Mouse (Mus musculus) liver, embryonic 11.5 days (tissue): Measurements from ENCODE around the gene Amh. TPM values are rescaled to one million over a fixed set of nuclear protein-coding genes. Genes with fewer than 3 reads are reported as not detected.

Experiments used
- ATAC-seq: fragments of 200-750 bp; cut with Nextera tagmentation; replicated peaks from 2 replicates; pipeline ENCODE4 v1.8.0; 2017; ENCODE audit warnings: moderate number of reproducible peaks, mild to moderate bottlenecking, moderate TSS enrichment, moderate library complexity; ENCODE audit not compliant: low FRiP score
- DNase-seq: peaks from one replicate; pipeline ENCODE4 v3.0.0-alpha.2; 2017; ENCODE audit warnings: low spot score
- H3K27ac ChIP-seq: fragments of 300-500 bp; sonication (generic); 2 replicates; pipeline ENCODE4 v1.5.1; 2014; ENCODE audit warnings: mild to moderate bottlenecking, low read depth, low read length, control low read depth
- H3K27me3 ChIP-seq: fragments of 300-500 bp; sonication (generic); replicated peaks from 2 replicates; pipeline ENCODE4 v1.6.1; 2014; ENCODE audit warnings: low read length, mixed read lengths; ENCODE audit not compliant: control insufficient read depth, insufficient read depth
- H3K36me3 ChIP-seq: fragments of 300-500 bp; sonication (generic); 2 replicates; pipeline ENCODE4 v1.6.1; 2014; ENCODE audit warnings: mild to moderate bottlenecking, low read length, moderate library complexity, mixed read lengths; ENCODE audit not compliant: control insufficient read depth, insufficient read depth
- H3K4me1 ChIP-seq: fragments of 300-500 bp; sonication (generic); replicated peaks from 2 replicates; pipeline ENCODE4 v1.6.1; 2014; ENCODE audit warnings: low read length, mixed read lengths; ENCODE audit not compliant: control insufficient read depth, insufficient read depth
- H3K4me2 ChIP-seq: fragments of 300-500 bp; sonication (generic); 2 replicates; pipeline ENCODE4 v1.6.1; 2014; ENCODE audit warnings: mild to moderate bottlenecking, control low read depth, moderate library complexity
- H3K4me3 ChIP-seq: fragments of 300-500 bp; sonication (generic); 2 replicates; pipeline ENCODE4 v1.5.1; 2014; ENCODE audit warnings: low read depth, low read length, control low read depth
- H3K9ac ChIP-seq: fragments of 300-500 bp; sonication (generic); 2 replicates; pipeline ENCODE4 v1.6.1; 2014; ENCODE audit warnings: low read depth, low read length, control low read depth
- H3K9me3 ChIP-seq: fragments of 300-500 bp; sonication (generic); 2 replicates; pipeline ENCODE4 v1.6.1; 2016; ENCODE audit warnings: low read length, inconsistent platforms, mixed read lengths; ENCODE audit not compliant: control insufficient read depth
- WGBS: fragments of 180-500 bp; shearing (Covaris S2); extraction: QIAGEN DNeasy Blood & Tissue Kit; methylation state at CpG from one replicate; pipeline ENCODE4 v1.1.7; 2014; 5-methylcytosine and 5-hydroxymethylcytosine counted together
- polyA plus RNA-seq: library from polyadenylated mRNA; unstranded; fragments of >200 nt; fragmentation: Nextera tagmentation; extraction: Ambion mirVana; gene quantifications from 2 replicates; pipeline ENCODE4 v1.2.1, GENCODE M21; 2014

Amh gene
- polyA plus RNA-seq, 1 experiment from 2014 or later: not detected

DNA sequence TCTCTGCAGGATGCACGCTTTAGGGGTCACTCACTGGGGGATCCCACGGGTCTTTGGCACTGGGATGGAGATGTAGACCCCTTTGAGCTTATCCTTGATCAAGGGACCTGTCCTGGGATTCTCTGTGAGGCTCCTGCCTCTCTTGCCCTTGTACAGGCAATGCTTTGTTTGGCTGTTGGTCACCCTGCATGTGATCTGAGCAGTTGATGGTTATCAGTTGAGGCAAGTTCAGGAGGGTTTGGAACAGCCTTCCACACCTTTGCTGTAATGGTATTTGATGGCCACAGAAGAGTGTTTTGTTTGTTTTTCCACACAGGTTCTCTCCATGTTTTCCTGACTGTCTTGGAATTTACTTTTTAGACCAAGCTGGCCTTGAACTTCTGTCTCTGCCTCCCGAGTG lies 43.2 kb upstream of the Amh start:
- Histone ChIP-seq H3K4me2 (no peak overlapping the region), H3K9me3 (no peaks in the 10 kb centered on the region), H3K36me3 (peaks cover 15% of the 10 kb centered on the region), H3K4me1 (peaks cover 43% of the 10 kb centered on the region), H3K4me3 (no peak overlapping the region), H3K9ac (no peak overlapping the region), H3K27me3 (no peaks in the 10 kb centered on the region), H3K27ac (no peak overlapping the region)
- DNase-seq (no peak), ATAC-seq (no peak)
- WGBS: 75% methylated on average over 3 of the region's 3 CpGs

- WGBS: 66% methylated on average over 2 of the region's 2 CpGs
- H3K4me1 ChIP-seq: peaks cover 27% of the 10 kb centered on the region
- H3K36me3 ChIP-seq: peaks cover 27% of the 10 kb centered on the region
Measured at GRCm38 (mm10) chr10:80763502-80763901, 41.5 kb upstream of the Amh start.

GRCm38 (mm10) chr10:80765746-80766145 lies 39.3 kb upstream of the Amh start:
- Histone ChIP-seq H3K9ac (no peak overlapping the region), H3K9me3 (no peaks in the 10 kb centered on the region), H3K4me1 (peaks cover 13% of the 10 kb centered on the region), H3K27me3 (no peaks in the 10 kb centered on the region), H3K27ac (no peak overlapping the region), H3K4me3 (no peak overlapping the region), H3K4me2 (no peak overlapping the region), H3K36me3 (peaks cover 39% of the 10 kb centered on the region)
- WGBS: 85% methylated on average over 2 of the region's 2 CpGs
- no peak for ATAC-seq
- DNase-seq: no peak

More at GRCm38 (mm10) chr10:80763502-80763901, 41.5 kb upstream of the Amh start:
- Histone ChIP-seq H3K9ac (no peak overlapping the region), H3K27me3 (no peaks in the 10 kb centered on the region), H3K4me2 (no peak overlapping the region), H3K4me3 (no peak overlapping the region), H3K27ac (no peak overlapping the region), H3K9me3 (no peaks in the 10 kb centered on the region)
- DNase-seq (no peak), ATAC-seq (no peak)

- Histone ChIP-seq H3K9ac (no peak overlapping the region), H3K27me3 (no peaks in the 10 kb centered on the region), H3K9me3 (no peaks in the 10 kb centered on the region), H3K27ac (no peak overlapping the region), H3K4me2 (no peak overlapping the region), H3K4me3 (no peak overlapping the region), H3K36me3 (peaks cover 44% of the 10 kb centered on the region), H3K4me1 (peaks cover 9% of the 10 kb centered on the region)
- 83% methylated on average over 10 of the region's 10 CpGs for WGBS
- no peak for ATAC-seq
- no peak for DNase-seq
Measured at GRCm38 (mm10) chr10:80766161-80766815, 38.8 kb upstream of the Amh start.

- H3K27me3 ChIP-seq: no peaks in the 10 kb centered on the region
- ATAC-seq: no peak
- H3K4me2 ChIP-seq: no peak overlapping the region
- H3K9ac ChIP-seq: no peak overlapping the region
- no peaks in the 10 kb centered on the region for H3K9me3 ChIP-seq
- H3K4me3 ChIP-seq: no peak overlapping the region
- DNase-seq: no peak
- peaks cover 9% of the 10 kb centered on the region for H3K4me1 ChIP-seq
- WGBS: 89% methylated on average over 6 of the region's 6 CpGs
- no peak overlapping the region for H3K27ac ChIP-seq
- peaks cover 55% of the 10 kb centered on the region for H3K36me3 ChIP-seq
Measured at GRCm38 (mm10) chr10:80768365-80768764, 36.7 kb upstream of the Amh start.

- Histone ChIP-seq H3K36me3 (peaks cover 67% of the 10 kb centered on the region), H3K9me3 (no peaks in the 10 kb centered on the region), H3K4me2 (no peak overlapping the region), H3K27ac (peak overlapping the region; percentile 58; the same call in 1 of the 2 replicates), H3K9ac (no peak overlapping the region), H3K4me1 (peaks cover 20% of the 10 kb centered on the region), H3K27me3 (no peaks in the 10 kb centered on the region), H3K4me3 (no peak overlapping the region)
- DNase-seq (no peak), ATAC-seq (no peak)
- WGBS: 75% methylated on average over 5 of the region's 5 CpGs
Measured at GRCm38 (mm10) chr10:80773816-80774215, 31.2 kb upstream of the Amh start.

DNA sequence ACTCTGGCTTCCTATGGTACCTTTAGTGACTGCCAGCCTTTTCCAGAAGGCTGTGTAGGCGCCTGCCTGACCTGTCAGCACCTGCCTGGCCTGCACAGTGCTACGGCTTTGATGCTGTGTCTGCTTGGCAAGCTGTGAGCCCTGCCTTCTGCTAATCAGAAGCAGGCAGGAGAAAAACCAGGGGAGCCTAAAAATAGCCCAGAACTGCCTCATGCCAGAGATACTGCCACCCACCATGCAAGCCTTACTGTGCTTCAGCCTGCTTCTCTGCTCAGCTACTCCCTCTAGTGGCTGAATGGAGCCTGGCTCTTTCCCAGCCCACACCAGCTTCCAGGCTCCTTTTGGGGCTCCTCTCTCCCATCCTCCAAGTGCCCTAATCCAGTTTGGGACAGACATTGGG lies 30.5 kb upstream of the Amh start:
- WGBS: 24% methylated on average over 2 of the region's 2 CpGs
- Histone ChIP-seq H3K4me2 (no peak overlapping the region), H3K27me3 (no peaks in the 10 kb centered on the region), H3K36me3 (peaks cover 67% of the 10 kb centered on the region), H3K9me3 (no peaks in the 10 kb centered on the region), H3K27ac (peak overlapping the region; percentile 58; the same call in 1 of the 2 replicates), H3K4me1 (peaks cover 20% of the 10 kb centered on the region), H3K4me3 (no peak overlapping the region), H3K9ac (no peak overlapping the region)
- ATAC-seq (peak; percentile 90), DNase-seq (peak; percentile 70)

GRCm38 (mm10) chr10:80774981-80775380 lies 30.1 kb upstream of the Amh start:
- Histone ChIP-seq H3K9ac (no peak overlapping the region), H3K4me1 (peaks cover 20% of the 10 kb centered on the region)

DNA sequence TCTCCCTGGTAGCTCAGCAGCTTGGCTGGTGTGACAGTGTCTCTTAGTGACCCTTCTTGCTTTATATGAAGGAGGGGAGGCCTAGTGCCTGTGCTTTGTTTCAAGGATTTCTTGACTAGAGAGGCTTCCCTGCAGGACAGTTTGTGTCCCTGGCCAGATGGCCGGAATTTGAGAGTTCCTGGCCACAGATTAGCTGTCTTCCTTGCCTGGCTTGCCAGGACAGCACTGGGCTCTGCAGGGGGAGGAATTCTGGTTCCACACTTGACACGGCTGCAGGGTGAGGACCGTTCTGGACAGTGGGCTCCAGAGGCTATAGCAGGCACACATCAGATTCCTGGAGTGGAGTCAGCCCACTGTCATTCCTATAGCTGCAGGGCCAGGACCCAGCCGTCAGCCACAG lies 29.3 kb upstream of the Amh start:
- WGBS: 86% methylated on average over 4 of the region's 4 CpGs
- peaks cover 63% of the 10 kb centered on the region for H3K36me3 ChIP-seq
- ATAC-seq: no peak

More at GRCm38 (mm10) chr10:80774981-80775380, 30.1 kb upstream of the Amh start:
- 84% methylated on average over 4 of the region's 4 CpGs for WGBS
- H3K4me3 ChIP-seq: no peak overlapping the region
- H3K27ac ChIP-seq: no peak overlapping the region
- H3K27me3 ChIP-seq: no peaks in the 10 kb centered on the region
- no peaks in the 10 kb centered on the region for H3K9me3 ChIP-seq
- DNase-seq: no peak
- peaks cover 64% of the 10 kb centered on the region for H3K36me3 ChIP-seq
- ATAC-seq: peak; percentile 15; the same call in 1 of the 2 replicates
- H3K4me2 ChIP-seq: no peak overlapping the region

More for the DNA sequence above, 29.3 kb upstream of the Amh start:
- Histone ChIP-seq H3K9me3 (no peaks in the 10 kb centered on the region), H3K27me3 (no peaks in the 10 kb centered on the region), H3K4me3 (no peak overlapping the region), H3K27ac (no peak overlapping the region), H3K9ac (no peak overlapping the region), H3K4me1 (peaks cover 15% of the 10 kb centered on the region), H3K4me2 (no peak overlapping the region)
- no peak for DNase-seq
